27 mouse cellular contexts compared by ENCODE assay signal in genomic region chr17:73663237-73663636, GRCm38 (mm10). TPM values are rescaled to one million over a fixed set of nuclear protein-coding genes. Genes with fewer than 3 reads are reported as not detected.
DNase-seq lines count a peak whose midpoint lies in the region; ATAC-seq and TF ChIP-seq lines count a peak whose summit lies in the region.
"Had no signal": no experiment of that assay in that cellular context is flagged by ENCODE, and none has a peak within 500 bp of the region (broad histone marks: within the 10 kb centered on the region; RNA-seq: fewer than 3 reads in every experiment).

No protein-coding gene starts in this region.

- no peaks in the 10 kb centered on the region for H3K9me3 ChIP-seq in hindbrain, embryonic 14.5 days (ENCODE audit: control insufficient read depth, low read length)
- no peaks in the 10 kb centered on the region for H3K9me3 ChIP-seq in forebrain, postnatal 0 days (ENCODE audit: low read length)
- H3K9me3 ChIP-seq: embryonic facial prominence, embryonic 13.5 days; embryonic facial prominence, embryonic 15.5 days; forebrain, embryonic 10.5 days; forebrain, embryonic 12.5 days had no signal

- TF ChIP-seq CTCF in forebrain, postnatal 0 days (IDR thresholded peaks at IDR 0.05; ENCODE audit: low read depth): no peak

- no peak overlapping the region for H3K4me2 ChIP-seq in hindbrain, embryonic 14.5 days (replicated peaks)
- no peak overlapping the region for H3K4me2 ChIP-seq in forebrain, postnatal 0 days (ENCODE audit: low read depth)
- H3K4me2 ChIP-seq: embryonic facial prominence, embryonic 13.5 days; embryonic facial prominence, embryonic 15.5 days; forebrain, embryonic 12.5 days had no signal

- 85% methylated on average over 3 of the region's 3 CpGs for WGBS in hindbrain, embryonic 14.5 days
- whole genome bisulfite sequencing in forebrain, postnatal 0 days: 71% methylated on average over 3 of the region's 3 CpGs

- H3K4me3 ChIP-seq in hindbrain, embryonic 14.5 days (replicated peaks; ENCODE audit: low read length): no peak overlapping the region
- H3K4me3 ChIP-seq in forebrain, postnatal 0 days (ENCODE audit: low read depth, low read length): no peak overlapping the region
- H3K4me3 ChIP-seq: embryonic facial prominence, embryonic 13.5 days; embryonic facial prominence, embryonic 15.5 days; erythroblast, embryonic 14.5 days; forebrain, embryonic 10.5 days; forebrain, embryonic 12.5 days had no signal

- peak; percentile 90 for ATAC-seq in common myeloid progenitor, adult 5-6 weeks (replicated peaks; ENCODE audit: low read depth, poor library complexity, severe bottlenecking)
- ATAC-seq in hindbrain, embryonic 14.5 days (ENCODE audit: low FRiP score): no peak
- no peak for ATAC-seq in forebrain, postnatal 0 days
- ATAC-seq: CD4-positive, CD25-positive, alpha-beta regulatory T cell, adult 4 months; forebrain, embryonic 14.5 days; forebrain, embryonic 16.5 days; Patski had no signal

- H3K27ac ChIP-seq in hindbrain, embryonic 14.5 days: no peak overlapping the region
- no peak overlapping the region for H3K27ac ChIP-seq in forebrain, postnatal 0 days (ENCODE audit: low read depth, low read length)
- H3K27ac ChIP-seq: embryonic facial prominence, embryonic 13.5 days; embryonic facial prominence, embryonic 15.5 days; forebrain, embryonic 10.5 days; forebrain, embryonic 12.5 days had no signal

- H3K9ac ChIP-seq in hindbrain, embryonic 14.5 days: no peak overlapping the region
- no peak overlapping the region for H3K9ac ChIP-seq in forebrain, postnatal 0 days
- H3K9ac ChIP-seq: embryonic facial prominence, embryonic 13.5 days; embryonic facial prominence, embryonic 15.5 days; forebrain, embryonic 12.5 days had no signal

- no peaks in the 10 kb centered on the region for H3K4me1 ChIP-seq in hindbrain, embryonic 14.5 days (replicated peaks; ENCODE audit: control insufficient read depth, insufficient read depth, low read length)
- peaks cover 6% of the 10 kb centered on the region for H3K4me1 ChIP-seq in forebrain, postnatal 0 days (ENCODE audit: insufficient read depth)
- H3K4me1 ChIP-seq: embryonic facial prominence, embryonic 15.5 days; forebrain, embryonic 10.5 days; forebrain, embryonic 12.5 days had no signal

- H3K27me3 ChIP-seq in hindbrain, embryonic 14.5 days (ENCODE audit: control insufficient read depth, insufficient read depth, low read length): no peaks in the 10 kb centered on the region
- no peaks in the 10 kb centered on the region for H3K27me3 ChIP-seq in forebrain, postnatal 0 days (ENCODE audit: insufficient read depth, low read length)
- H3K27me3 ChIP-seq: CH12.LX; embryonic facial prominence, embryonic 15.5 days; forebrain, embryonic 12.5 days had no signal

- H3K36me3 ChIP-seq in hindbrain, embryonic 14.5 days (replicated peaks; ENCODE audit: control insufficient read depth, insufficient read depth): no peaks in the 10 kb centered on the region
- H3K36me3 ChIP-seq in forebrain, postnatal 0 days (ENCODE audit: insufficient read depth): no peaks in the 10 kb centered on the region
- H3K36me3 ChIP-seq: embryonic facial prominence, embryonic 13.5 days; embryonic facial prominence, embryonic 15.5 days; forebrain, embryonic 10.5 days; forebrain, embryonic 12.5 days; G1E had no signal

- peak; percentile 41 for DNase-seq in 416B (ENCODE audit: low read depth)
- peak; percentile 9 for DNase-seq in induced T-regulatory cell, adult 2 months (ENCODE audit: low read depth)
- DNase-seq in hindbrain, embryonic 14.5 days (ENCODE audit: low spot score): no peak
- DNase-seq in forebrain, postnatal 0 days: no peak
- DNase-seq in gastrocnemius, adult 8-10 months (ENCODE audit: low spot score in 2 of 2): no peak
- DNase-seq: adrenal gland, adult 2 months; adrenal gland, postnatal 10 days; adrenal gland, postnatal 25 days; cerebellum, adult 11 months; cerebellum, adult 18-20 months; cerebellum, adult 8-10 months; cerebellum, adult 9-11 months; cerebellum, postnatal 25 days; embryo, embryonic 11 days had no signal

RNA-seq across cellular contexts. Expression of gene Galnt14, which starts 47.0 kb away (rescaled TPM):
- not detected in 2 replicates for total RNA-seq in common myeloid progenitor, adult 5-6 weeks (2017)
- 16.8 and 17.5 TPM in 2 replicates for polyA plus RNA-seq in hindbrain, embryonic 14.5 days (2014; fragmentation: Nextera tagmentation; extraction: Ambion mirVana)
- 14.3 and 17.8 TPM in 2 replicates for total RNA-seq in forebrain, postnatal 0 days (2014; rRNA removed)
- polyA plus RNA-seq in forebrain, postnatal 0 days (2015; fragmentation: Nextera tagmentation; extraction: Ambion mirVana): 16.7 and 16.8 TPM in 2 replicates
- not detected for total RNA-seq in gastrocnemius, adult 8-10 months (2022)
- polyA plus RNA-seq: C2C12; erythroblast, embryonic 14.5 days; G1E had no signal

Comparison
In these comparisons a context has a peak if more than half of its experiments do, and no peak if none do; other contexts are left out.
1. DNase-seq: peak in 416B (single experiment) and induced T-regulatory cell, adult 2 months (single experiment); none in hindbrain, embryonic 14.5 days (single experiment), forebrain, postnatal 0 days (single experiment) and gastrocnemius, adult 8-10 months (0 of 2).
2. RNA of gene Galnt14, which starts 47.0 kb away (total RNA-seq): 14.3 to 17.8 TPM in forebrain, postnatal 0 days; not detected in common myeloid progenitor, adult 5-6 weeks and not detected in gastrocnemius, adult 8-10 months; every median in the first group is over 10 times any median in the second.